Mouse (Mus musculus) heart, postnatal 0 days (tissue): ENCODE data around the gene Mrvi1.

Experiments
- CTCF ChIP-seq: IDR thresholded peaks from 2 replicates; pipeline ENCODE4 v1.5.1; 2016; ENCODE audit warnings: antibody characterized with exemption, control low read depth, low read depth
- EP300 ChIP-seq: IDR thresholded peaks from 2 replicates; pipeline ENCODE4 v1.6.1; 2016; ENCODE audit warnings: antibody characterized with exemption, low read depth

GRCm38 (mm10) chr7:111024068-111024594 is 41.9 kb upstream of the Mrvi1 start:
- TF ChIP-seq CTCF (no peak), EP300 (no peak)
